Mouse (Mus musculus): ENCODE measurements around the gene Carmil1. TPM values are rescaled to one million over a fixed set of nuclear protein-coding genes. Genes with fewer than 3 reads are reported as not detected.

The Carmil1 gene
- total and polyA plus RNA-seq, 3 experiments: 0.15 to 1.2 TPM; not detected in 1

GRCm38 (mm10) chr13:24136836-24137235 lies 143.8 kb downstream of the Carmil1 start:
- TF ChIP-seq USF1 (IDR thresholded peaks at IDR 0.05; ENCODE audit: low read depth, low read length) (no peak), TCF12 (IDR thresholded peaks at IDR 0.05; ENCODE audit: low read depth, low read length) (no peak), E2F4 (IDR thresholded peaks at IDR 0.05; ENCODE audit: borderline replicate concordance, low read depth, low read length) (no peak), MXI1 (IDR thresholded peaks at IDR 0.05; ENCODE audit: low read depth, low read length) (no peak), CTCF (IDR thresholded peaks at IDR 0.05 in 2 of 3, conservative IDR thresholded peaks at IDR 0.05 in 1 of 3; ENCODE audit: control insufficient read depth in 1 of 3, insufficient read depth in 1 of 3, low read depth in 2 of 3, low read length in 3 of 3, poor library complexity in 1 of 3, severe bottlenecking in 1 of 3) (no peak), MYB (IDR thresholded peaks at IDR 0.05; ENCODE audit: low read depth, low read length) (no peak), POLR2A (IDR thresholded peaks at IDR 0.05; ENCODE audit: control insufficient read depth in 1 of 2, insufficient read depth in 1 of 2, low read depth in 1 of 2, low read length in 2 of 2, poor library complexity in 1 of 2) (no peak), POLR2AphosphoS2 (IDR thresholded peaks at IDR 0.05; ENCODE audit: low read length) (no peak), MAZ (IDR thresholded peaks at IDR 0.05; ENCODE audit: low read depth, low read length) (no peak), SIN3A (IDR thresholded peaks at IDR 0.05; ENCODE audit: low read length) (no peak), TAL1 (IDR thresholded peaks at IDR 0.05; ENCODE audit: low read length) (no peak), RAD21 (IDR thresholded peaks at IDR 0.05; ENCODE audit: low read depth, low read length) (no peak), GATA1 (IDR thresholded peaks at IDR 0.05; ENCODE audit: low read depth, low read length) (no peak), ETS1 (IDR thresholded peaks at IDR 0.05; ENCODE audit: low read depth, low read length) (no peak), NELFE (IDR thresholded peaks at IDR 0.05; ENCODE audit: low read depth, low read length) (no peak), ELF1 (IDR thresholded peaks at IDR 0.05; ENCODE audit: low read depth, low read length) (no peak), USF2 (IDR thresholded peaks at IDR 0.05; ENCODE audit: borderline replicate concordance in 1 of 2, insufficient read depth in 1 of 2, low read depth in 1 of 2, low read length in 2 of 2) (no peak), CHD2 (IDR thresholded peaks at IDR 0.05; ENCODE audit: low read length) (no peak), MYC (IDR thresholded peaks at IDR 0.05; ENCODE audit: low read depth, low read length) (no peak), GABPA (IDR thresholded peaks at IDR 0.05; ENCODE audit: low read depth, low read length) (no peak)
- Histone ChIP-seq H3K79me2 (ENCODE audit: control insufficient read depth, insufficient read depth, low read length, poor library complexity) (no peaks in the 10 kb centered on the region), H3K36me3 (ENCODE audit: control insufficient read depth in 1 of 2, insufficient read depth in 2 of 2, low read length in 2 of 2) (no peaks in the 10 kb centered on the region), H3K4me3 (ENCODE audit: control insufficient read depth in 1 of 2, insufficient read depth in 1 of 2, low read depth in 2 of 2, low read length in 2 of 2) (no peak overlapping the region), H3K4me1 (ENCODE audit: control insufficient read depth in 1 of 2, insufficient read depth in 2 of 2, low read length in 2 of 2) (no peaks in the 10 kb centered on the region), H3K27me3 (ENCODE audit: control insufficient read depth in 1 of 2, insufficient read depth in 2 of 2, low read length in 2 of 2) (peaks cover 0 to 2% of the 10 kb centered on the region in 2 experiments; a peak in 1 of 4 replicates), H3K27ac (ENCODE audit: control insufficient read depth, low read depth, low read length) (no peak overlapping the region), H3K9me3 (replicated peaks; ENCODE audit: insufficient read depth, low read length) (no peaks in the 10 kb centered on the region), H3K9ac (ENCODE audit: control insufficient read depth, low read depth, low read length, poor library complexity, severe bottlenecking) (no peak overlapping the region)
- no peak for DNase-seq (ENCODE audit: low read depth, low spot score)

DNA sequence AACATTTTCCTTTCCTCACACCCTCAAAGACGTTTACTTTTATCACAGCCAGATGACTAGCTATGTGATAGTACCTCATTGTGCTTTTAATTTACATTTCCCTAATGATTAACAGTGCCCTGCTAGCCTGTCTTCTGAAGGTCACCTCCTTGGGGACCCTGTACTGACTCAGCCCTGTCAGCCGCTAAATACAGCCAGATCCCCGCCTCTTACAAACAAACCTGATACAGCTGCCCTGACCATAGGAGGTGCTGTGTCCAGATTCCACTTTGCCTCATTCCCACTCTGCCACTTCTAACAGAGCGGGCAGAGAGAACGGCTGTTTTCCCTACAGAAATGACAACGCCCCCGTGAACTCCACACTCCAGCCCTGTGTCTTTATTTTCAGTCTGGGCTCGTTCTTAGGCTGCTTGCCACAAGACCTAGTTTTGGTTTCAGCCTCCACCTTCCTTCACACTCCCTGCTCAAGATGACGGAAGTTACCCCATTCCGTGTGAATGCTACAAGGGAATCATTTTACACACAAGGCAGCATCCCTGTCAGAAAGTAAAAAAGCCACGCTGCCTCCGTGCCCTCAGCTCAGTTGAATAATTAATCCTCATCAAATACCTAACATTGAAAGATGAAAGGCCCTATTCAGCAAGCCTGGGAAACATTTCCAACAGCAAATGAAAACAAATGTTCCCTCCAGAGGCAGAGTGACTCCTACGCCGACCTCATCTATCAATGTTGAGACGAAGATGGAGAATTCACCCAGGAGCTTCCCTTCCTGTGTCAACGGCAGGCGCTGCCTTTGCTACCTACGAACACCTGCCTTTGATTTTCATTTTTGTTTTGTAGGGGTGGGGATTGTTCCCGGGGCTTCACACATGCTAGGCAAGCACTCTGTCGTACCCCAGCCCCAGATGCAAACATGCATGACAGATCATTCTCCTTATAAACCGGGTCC lies 145.0 kb downstream of the Carmil1 start:
- H3K27ac ChIP-seq (ENCODE audit: control insufficient read depth, low read depth, low read length): no peak overlapping the region
- H3K36me3 ChIP-seq (ENCODE audit: control insufficient read depth in 1 of 2, insufficient read depth in 2 of 2, low read length in 2 of 2): no peaks in the 10 kb centered on the region
- no peak overlapping the region for H3K4me3 ChIP-seq (ENCODE audit: control insufficient read depth in 1 of 2, insufficient read depth in 1 of 2, low read depth in 2 of 2, low read length in 2 of 2)
- DNase-seq (ENCODE audit: low read depth, low spot score): no peak
- no peaks in the 10 kb centered on the region for H3K9me3 ChIP-seq (replicated peaks; ENCODE audit: insufficient read depth, low read length)
- no peak for TF ChIP-seq CTCF (IDR thresholded peaks at IDR 0.05 in 2 of 3, conservative IDR thresholded peaks at IDR 0.05 in 1 of 3; ENCODE audit: control insufficient read depth in 1 of 3, insufficient read depth in 1 of 3, low read depth in 2 of 3, low read length in 3 of 3, poor library complexity in 1 of 3, severe bottlenecking in 1 of 3)
- no peak for TF ChIP-seq NELFE (IDR thresholded peaks at IDR 0.05; ENCODE audit: low read depth, low read length)
- TF ChIP-seq BHLHE40 (IDR thresholded peaks at IDR 0.05; ENCODE audit: borderline replicate concordance, low read depth, low read length): no peak
- no peak for TF ChIP-seq USF1 (IDR thresholded peaks at IDR 0.05; ENCODE audit: low read depth, low read length)
- no peak for TF ChIP-seq SMC3 (IDR thresholded peaks at IDR 0.05; ENCODE audit: low read depth, low read length)
- TF ChIP-seq E2F4 (IDR thresholded peaks at IDR 0.05; ENCODE audit: borderline replicate concordance, low read depth, low read length): no peak
- no peak for TF ChIP-seq ETS1 (IDR thresholded peaks at IDR 0.05; ENCODE audit: low read depth, low read length)
- TF ChIP-seq MAX (IDR thresholded peaks at IDR 0.05; ENCODE audit: low read length): no peak
- TF ChIP-seq SIN3A (IDR thresholded peaks at IDR 0.05; ENCODE audit: low read length): no peak
- TF ChIP-seq GABPA (IDR thresholded peaks at IDR 0.05; ENCODE audit: low read depth, low read length): no peak
- TF ChIP-seq GATA1 (IDR thresholded peaks at IDR 0.05; ENCODE audit: low read depth, low read length): no peak
- TF ChIP-seq MYC (IDR thresholded peaks at IDR 0.05; ENCODE audit: low read depth, low read length): no peak
- no peak overlapping the region for H3K9ac ChIP-seq (ENCODE audit: control insufficient read depth, low read depth, low read length, poor library complexity, severe bottlenecking)
- H3K27me3 ChIP-seq (ENCODE audit: control insufficient read depth in 1 of 2, insufficient read depth in 2 of 2, low read length in 2 of 2): peaks cover 0 to 2% of the 10 kb centered on the region in 2 experiments; a peak in 1 of 4 replicates
- no peaks in the 10 kb centered on the region for H3K79me2 ChIP-seq (ENCODE audit: control insufficient read depth, insufficient read depth, low read length, poor library complexity)
- no peaks in the 10 kb centered on the region for H3K4me1 ChIP-seq (ENCODE audit: control insufficient read depth in 1 of 2, insufficient read depth in 2 of 2, low read length in 2 of 2)

All from MEL (cell line).